Mouse (Mus musculus): ENCODE measurements around the gene Esrrg.

The Esrrg gene

GRCm38 (mm10) chr1:188101832-188102231 lies 493.2 kb downstream of the Esrrg start:
- DNase-seq = no peak

- DNase-seq = no peak
Measured at GRCm38 (mm10) chr1:188103179-188103578, 494.6 kb downstream of the Esrrg start.

DNA sequence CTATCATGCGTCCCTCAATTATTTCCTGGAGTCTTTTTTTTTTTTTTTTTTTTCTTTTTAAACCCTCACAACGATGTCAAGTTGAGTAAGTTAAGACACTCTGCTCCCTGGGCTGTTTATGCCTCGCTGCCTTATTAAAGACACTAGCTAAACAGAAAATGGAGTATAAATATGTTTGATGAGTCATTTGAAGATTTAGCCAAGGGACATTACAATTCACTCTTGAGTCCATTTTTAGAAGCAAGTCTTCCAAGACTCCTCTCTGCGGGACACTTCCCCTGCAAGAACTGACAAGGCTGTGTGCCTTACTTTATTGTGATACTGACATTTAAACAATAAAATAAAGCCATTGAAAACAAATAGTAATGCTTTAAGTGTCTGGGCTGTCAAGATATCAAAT lies 496.9 kb downstream of the Esrrg start:
- no peak for DNase-seq

- no peak for DNase-seq
Measured at GRCm38 (mm10) chr1:188107946-188108345, 499.4 kb downstream of the Esrrg start.

DNA sequence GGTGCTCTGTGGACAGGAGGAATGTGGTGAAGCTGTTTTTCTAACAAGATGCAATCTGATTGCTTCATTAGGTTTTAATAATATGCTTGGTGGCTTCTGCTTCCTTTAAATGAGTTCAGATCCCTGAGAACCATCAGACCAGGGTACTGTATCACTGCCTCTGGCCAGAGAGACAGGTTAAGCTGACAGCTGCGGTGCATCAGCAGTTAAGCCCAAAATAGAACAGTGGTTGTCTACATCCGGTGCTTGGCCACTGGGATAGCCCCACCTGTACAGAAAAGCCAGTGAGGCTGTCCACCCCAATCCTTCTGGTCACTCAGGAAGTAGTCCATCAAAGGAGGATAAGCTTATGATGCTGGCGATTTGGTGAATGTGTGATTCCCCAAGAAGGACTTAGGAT lies 503.0 kb downstream of the Esrrg start:
- no peak for DNase-seq

DNA sequence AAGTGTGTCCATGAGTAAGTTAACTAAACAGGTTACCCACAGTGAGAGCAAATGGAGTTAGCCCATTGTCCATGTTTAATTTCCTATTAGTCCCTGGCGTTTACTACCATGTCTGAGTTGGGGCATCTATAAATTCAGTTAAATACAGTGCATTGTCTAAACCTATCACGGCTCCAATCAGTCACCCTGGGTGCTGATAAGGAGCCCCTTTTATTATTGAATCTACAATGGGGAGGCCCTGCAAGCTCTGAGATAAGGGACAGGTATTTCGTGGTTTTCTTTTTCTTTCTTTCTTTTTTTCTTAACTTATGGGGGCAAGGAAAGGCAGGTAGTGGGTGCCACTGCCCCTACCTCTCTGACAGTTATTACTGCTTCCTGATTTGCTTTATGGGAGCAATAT lies 504.6 kb downstream of the Esrrg start:
- DNase-seq = no peak

DNA sequence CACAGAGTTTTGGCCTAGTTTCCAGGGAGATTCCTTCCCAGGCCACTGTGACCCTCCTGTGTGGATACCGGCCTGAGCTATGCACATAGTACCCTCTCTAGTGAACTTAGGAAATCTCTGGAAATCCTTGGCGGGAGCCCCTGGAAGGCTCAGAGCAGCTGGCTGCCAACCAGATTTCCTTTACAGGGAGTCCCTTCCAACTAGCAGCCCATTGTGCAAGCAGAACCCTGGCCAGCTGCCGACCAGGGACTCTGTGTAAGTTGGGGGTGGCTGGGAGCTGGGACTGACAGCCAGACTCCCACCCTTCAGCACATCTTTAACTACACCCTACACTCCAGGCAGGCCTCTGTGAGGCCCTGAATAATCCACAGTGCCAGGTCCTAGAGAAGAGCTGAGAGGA lies 509.5 kb downstream of the Esrrg start:
- peak; percentile 81 for DNase-seq

DNA sequence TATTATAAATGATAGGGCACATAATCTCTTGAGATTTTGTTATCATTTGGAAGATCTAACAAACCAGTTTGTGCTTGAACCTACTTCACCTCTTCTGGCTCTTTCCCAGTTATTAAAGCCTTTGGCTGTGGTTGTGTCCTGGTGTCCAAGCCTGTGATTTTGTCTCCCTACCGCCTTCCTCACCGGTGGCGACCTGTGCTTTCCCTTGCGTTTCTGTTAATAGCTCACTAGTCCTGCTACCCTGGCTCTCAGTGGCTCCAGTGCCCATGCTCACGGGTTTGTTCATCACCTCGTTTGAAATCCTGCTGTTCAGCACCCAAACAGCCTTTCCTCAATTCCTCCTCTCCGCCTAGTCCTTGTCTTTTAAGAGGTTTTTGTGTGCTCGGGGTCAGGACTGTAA lies 511.2 kb downstream of the Esrrg start:
- no peak for DNase-seq

DNA sequence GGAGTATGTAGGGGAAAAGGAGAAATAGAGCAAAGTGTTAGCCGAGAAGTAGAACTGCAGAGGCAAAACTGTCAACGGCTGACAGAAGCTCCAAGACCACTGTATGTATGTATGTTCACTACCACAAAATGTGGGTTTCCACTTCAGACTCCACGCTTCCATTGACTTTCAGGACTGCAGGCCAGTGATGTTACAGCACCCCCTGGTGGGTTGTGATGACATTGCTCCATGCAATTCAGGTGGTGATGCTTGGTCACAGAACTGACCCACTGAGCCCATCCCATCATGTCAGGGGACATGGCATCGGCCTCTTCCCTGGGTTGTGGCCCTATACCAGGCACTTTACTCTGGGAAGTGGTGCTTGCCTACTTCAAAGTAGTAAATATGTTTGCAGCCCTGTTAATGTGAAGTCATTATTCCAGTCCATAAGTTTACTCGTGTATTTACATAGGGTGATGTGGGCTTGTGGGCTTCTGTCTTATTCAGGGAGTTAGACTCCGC lies 517.0 kb downstream of the Esrrg start:
- no peak for DNase-seq

GRCm38 (mm10) chr1:188136126-188136525 lies 527.5 kb downstream of the Esrrg start:
- peak; percentile 13 for DNase-seq

- no peak for DNase-seq
Measured at GRCm38 (mm10) chr1:188139473-188139872, 530.9 kb downstream of the Esrrg start.

DNA sequence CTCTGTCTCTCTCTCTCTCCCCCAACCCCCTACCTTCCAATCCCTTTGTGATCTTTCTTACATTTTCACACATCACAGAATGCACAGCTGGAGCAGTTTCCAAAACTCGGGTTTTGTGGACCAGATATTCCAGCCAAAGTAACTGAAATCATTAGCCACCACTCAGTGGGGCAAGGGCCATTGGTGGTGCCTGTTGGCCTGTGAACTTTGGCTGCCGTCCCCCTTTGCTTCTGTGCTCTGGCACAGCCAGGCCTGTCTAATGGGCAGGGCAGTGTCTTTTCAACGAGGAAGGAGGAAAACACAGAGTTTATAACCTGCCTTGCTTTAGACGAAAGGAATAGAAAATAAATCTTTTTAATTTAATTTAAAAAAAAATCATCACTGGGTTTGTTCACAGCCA lies 531.6 kb downstream of the Esrrg start:
- peak; percentile 35 for DNase-seq

GRCm38 (mm10) chr1:188147381-188148156 lies 539.0 kb downstream of the Esrrg start:
- DNase-seq = no peak

DNA sequence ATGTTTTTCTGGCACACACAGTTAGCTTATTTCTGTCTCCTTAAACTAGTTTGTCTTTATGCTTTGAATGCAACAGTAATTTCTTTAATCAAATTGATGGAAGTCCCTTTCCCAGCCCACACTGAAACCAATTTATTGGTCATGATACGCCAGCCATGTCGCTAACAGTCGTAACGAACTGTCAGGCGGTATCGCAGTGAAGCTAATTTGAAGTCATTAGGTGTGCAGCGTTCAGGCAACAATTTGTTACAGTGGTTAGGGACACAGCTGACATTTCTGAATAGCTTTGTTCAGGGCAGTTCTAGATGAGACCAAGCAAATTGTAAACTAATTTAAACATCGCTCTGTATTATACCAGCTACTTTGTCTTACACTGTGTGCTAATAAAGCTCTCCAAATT lies 542.5 kb downstream of the Esrrg start:
- no peak for DNase-seq

DNA sequence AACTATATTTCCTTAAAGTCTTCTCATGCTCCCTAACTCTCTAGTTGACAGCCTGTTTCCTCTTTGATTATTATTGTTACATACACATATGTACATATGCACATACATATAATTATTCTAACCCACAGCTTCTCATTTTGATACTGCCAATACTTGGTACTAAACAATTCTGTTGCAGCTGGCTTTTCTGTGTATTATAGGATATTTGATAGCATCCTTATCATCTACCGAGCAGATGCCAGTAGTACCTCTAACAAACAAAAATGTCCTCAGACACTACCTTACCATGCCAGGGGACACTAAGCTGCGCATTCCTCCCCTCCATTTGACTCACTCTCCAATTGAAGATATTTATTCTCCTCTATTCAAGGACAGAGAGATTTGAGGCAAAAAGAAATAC lies 543.4 kb downstream of the Esrrg start:
- DNase-seq = no peak

- no peak for DNase-seq
Measured at GRCm38 (mm10) chr1:188153665-188154064, 545.1 kb downstream of the Esrrg start.

DNA sequence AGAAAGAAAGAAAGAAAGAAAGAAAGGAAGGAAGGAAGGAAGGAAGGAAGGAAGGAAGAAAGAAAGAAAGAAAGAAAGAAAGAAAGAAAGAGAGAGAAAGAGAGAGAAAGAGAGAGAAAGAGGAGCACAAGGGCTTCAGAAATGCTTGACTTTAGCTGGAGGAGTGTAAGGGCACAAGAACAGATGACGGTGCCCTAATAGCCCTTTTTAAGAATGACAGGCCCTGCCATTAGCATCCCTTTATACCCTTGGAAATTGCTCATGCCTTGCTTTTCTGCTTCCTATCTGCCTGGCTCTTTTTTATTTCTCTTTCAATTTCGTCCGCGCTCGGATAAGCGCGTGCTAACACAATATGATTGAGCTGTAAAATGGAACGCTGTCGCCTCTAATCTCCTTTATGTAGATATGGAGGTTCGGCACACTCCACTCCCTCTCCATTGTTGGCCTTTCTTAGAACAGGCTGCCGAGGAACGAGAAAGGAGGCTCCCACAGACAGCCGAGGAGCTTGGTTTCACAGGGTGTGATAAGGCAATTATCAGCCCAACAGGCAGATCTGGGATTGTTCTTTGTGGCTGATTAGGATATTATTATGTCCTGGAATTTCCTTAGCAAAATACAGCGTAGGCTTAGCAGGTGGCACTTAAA lies 546.0 kb downstream of the Esrrg start:
- no peak for DNase-seq

GRCm38 (mm10) chr1:188155135-188155779 lies 546.7 kb downstream of the Esrrg start:
- no peak for DNase-seq

GRCm38 (mm10) chr1:188156520-188156919 lies 547.9 kb downstream of the Esrrg start:
- no peak for DNase-seq

DNA sequence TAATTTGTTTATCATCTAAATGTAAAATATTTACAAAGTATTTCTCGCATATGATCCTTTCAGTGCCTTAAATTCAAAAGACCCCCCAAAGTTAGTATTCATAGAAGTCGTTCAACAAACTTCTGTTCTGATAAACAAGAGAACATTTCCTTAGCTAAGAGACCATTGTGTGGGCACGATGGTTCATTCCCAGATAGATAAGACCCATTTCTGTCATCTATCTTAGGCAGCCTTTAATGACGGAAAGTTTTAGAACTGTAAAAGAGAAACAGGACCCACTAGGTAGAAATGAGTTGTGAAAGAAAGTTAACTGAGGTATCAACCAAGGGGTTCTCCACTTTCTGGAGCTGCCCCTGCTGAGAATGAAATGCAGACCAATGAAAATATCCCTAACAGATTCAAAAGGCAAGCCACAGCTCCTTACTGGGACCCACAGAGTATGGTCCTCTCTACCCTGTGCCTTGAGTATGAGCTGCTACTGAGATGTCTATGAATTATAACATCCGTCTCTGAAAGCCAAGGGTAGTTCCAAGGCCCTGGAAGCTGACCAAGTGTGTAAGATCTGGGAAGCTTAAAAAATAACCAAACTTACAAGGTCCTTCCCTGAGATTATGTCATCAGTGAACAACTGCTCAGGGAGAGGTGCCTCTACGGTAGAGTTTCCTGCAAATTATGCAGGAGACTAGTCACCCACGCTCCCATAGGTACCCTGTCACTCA lies 548.8 kb downstream of the Esrrg start:
- peak; percentile 15 for DNase-seq

GRCm38 (mm10) chr1:188158675-188159074 lies 550.1 kb downstream of the Esrrg start:
- no peak for DNase-seq

- no peak for DNase-seq
Measured at GRCm38 (mm10) chr1:188159108-188159507, 550.5 kb downstream of the Esrrg start.

- DNase-seq = no peak
Measured at GRCm38 (mm10) chr1:188163058-188163457, 554.5 kb downstream of the Esrrg start.
